Mouse (Mus musculus) bone marrow, adult 2 months (tissue): Measurements from ENCODE around the gene Uaca.

Experiments used
- CTCF ChIP-seq: fragments of 200-500 bp; IDR thresholded peaks from 2 replicates; pipeline ENCODE4 v1.5.1; 2011; ENCODE audit warnings: low read length, control low read depth; ENCODE audit not compliant: control insufficient read depth, insufficient read depth
- POLR2A ChIP-seq: fragments of 200-500 bp; IDR thresholded peaks from 2 replicates; pipeline ENCODE4 v1.6.1; 2011; ENCODE audit warnings: low read depth, mild to moderate bottlenecking, control low read depth, low read length, borderline replicate concordance; ENCODE audit not compliant: control insufficient read depth

DNA sequence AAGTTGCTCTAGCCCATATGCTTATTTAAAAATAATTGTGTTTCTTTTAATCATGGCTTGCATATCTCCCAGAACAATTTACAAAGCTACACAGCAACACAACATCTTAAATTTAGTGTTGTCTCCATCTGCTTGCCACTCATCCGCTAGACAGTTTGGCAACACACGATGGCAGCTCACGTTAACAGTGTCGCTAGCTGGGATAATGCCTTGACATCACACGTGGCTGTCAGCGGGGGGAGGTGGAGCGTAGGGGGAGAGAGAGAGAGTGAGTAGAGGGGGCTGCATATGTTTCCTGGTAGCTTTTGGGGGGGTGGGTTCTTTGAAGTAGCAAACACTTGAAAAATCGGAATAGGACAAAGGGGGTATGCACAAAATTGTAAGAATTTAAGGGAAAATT, 82.2 kb downstream of the Uaca start:
- no peak for TF ChIP-seq CTCF
- TF ChIP-seq POLR2A = no peak
